Mouse (Mus musculus): Measurements from ENCODE around the gene 2410002F23Rik. TPM values are rescaled to one million over a fixed set of nuclear protein-coding genes. Genes with fewer than 3 reads are reported as not detected.

Gene 2410002F23Rik
- total and polyA plus RNA-seq, 2 experiments: 6.1 to 30.1 TPM

- no peak for DNase-seq (ENCODE audit: extremely low read depth, low read depth, low spot score)
- Histone ChIP-seq H3K27ac (replicated peaks; ENCODE audit: insufficient read depth, low read depth, low read length) (no peak within 1 kb of the TSS), H3K9ac (ENCODE audit: low read depth, low read length) (no peak within 1 kb of the TSS), H3K79me2 (ENCODE audit: control insufficient read depth, insufficient read depth, low read length) (no peaks in the 10 kb centered on the region), H3K4me3 (ENCODE audit: insufficient read depth, low read depth, low read length) (no peak within 1 kb of the TSS), H3K4me1 (ENCODE audit: control insufficient read depth, insufficient read depth, low read length) (no peaks in the 10 kb centered on the region), H3K36me3 (ENCODE audit: control insufficient read depth, insufficient read depth, low read length) (no peaks in the 10 kb centered on the region), H3K27me3 (ENCODE audit: control insufficient read depth, insufficient read depth, low read length) (no peaks in the 10 kb centered on the region)
- WGBS: 50% methylated on average over 1 of the region's 1 CpGs
- TF ChIP-seq POLR2A (IDR thresholded peaks at IDR 0.05; ENCODE audit: extremely low read depth, insufficient read depth, low read length) (no peak), CTCF (IDR thresholded peaks at IDR 0.05; ENCODE audit: low read depth, low read length) (no peak)
Observed at GRCm38 (mm10) chr7:44225076-44225475, 21.4 kb upstream of the 2410002F23Rik start, which contains the start of gene Klk1. Gene Klk1 (plus strand): TSS chr7:44225360.

DNA sequence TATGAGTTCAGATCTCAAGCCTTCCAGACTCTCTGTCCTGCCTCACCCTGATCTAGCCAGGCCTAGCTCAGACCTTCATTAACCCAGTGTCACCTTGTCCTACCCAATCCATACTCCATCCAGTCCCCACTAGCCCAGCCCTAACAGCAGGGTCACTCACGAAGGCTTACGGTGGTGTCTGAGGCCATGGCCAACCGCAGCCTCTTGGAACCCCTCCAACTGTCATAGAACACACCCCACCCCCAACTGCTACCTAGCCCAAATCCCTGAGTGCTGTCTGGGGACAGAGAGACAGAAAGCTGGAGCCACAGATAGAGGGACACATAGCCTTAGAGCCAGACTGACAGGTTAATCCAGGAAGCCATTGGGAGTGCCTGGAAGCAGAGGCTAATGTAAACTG is 10.6 kb upstream of the 2410002F23Rik start, which contains the start of gene Gm36864:
Gm36864 (plus strand) TSS at position 269 of the 400 bp plus-strand sequence.
- Histone ChIP-seq H3K36me3 (ENCODE audit: control insufficient read depth, insufficient read depth, low read length) (no peaks in the 10 kb centered on the region), H3K4me1 (ENCODE audit: control insufficient read depth, insufficient read depth, low read length) (peaks cover 1% of the 10 kb centered on the region; the same call in 1 of the 2 replicates), H3K27me3 (ENCODE audit: control insufficient read depth, insufficient read depth, low read length) (no peaks in the 10 kb centered on the region), H3K79me2 (ENCODE audit: control insufficient read depth, insufficient read depth, low read length) (no peaks in the 10 kb centered on the region), H3K27ac (replicated peaks; ENCODE audit: insufficient read depth, low read depth, low read length) (no peak within 1 kb of the TSS), H3K4me3 (ENCODE audit: insufficient read depth, low read depth, low read length) (no peak within 1 kb of the TSS), H3K9ac (ENCODE audit: low read depth, low read length) (no peak within 1 kb of the TSS)
- DNase-seq (ENCODE audit: extremely low read depth, low read depth, low spot score): no peak
- 58% methylated on average over 3 of the region's 3 CpGs for WGBS
- TF ChIP-seq CTCF (IDR thresholded peaks at IDR 0.05; ENCODE audit: low read depth, low read length): no peak
- no peak for TF ChIP-seq POLR2A (IDR thresholded peaks at IDR 0.05; ENCODE audit: extremely low read depth, insufficient read depth, low read length)

GRCm38 (mm10) chr7:44239913-44240312 is 6.6 kb upstream of the 2410002F23Rik start:
- 67% methylated on average over 2 of the region's 2 CpGs for WGBS
- Histone ChIP-seq H3K27ac (replicated peaks; ENCODE audit: insufficient read depth, low read depth, low read length) (no peak overlapping the region), H3K4me1 (ENCODE audit: control insufficient read depth, insufficient read depth, low read length) (peaks cover 4% of the 10 kb centered on the region; the same call in 1 of the 2 replicates), H3K27me3 (ENCODE audit: control insufficient read depth, insufficient read depth, low read length) (no peaks in the 10 kb centered on the region), H3K9ac (ENCODE audit: low read depth, low read length) (no peak overlapping the region), H3K79me2 (ENCODE audit: control insufficient read depth, insufficient read depth, low read length) (no peaks in the 10 kb centered on the region), H3K36me3 (ENCODE audit: control insufficient read depth, insufficient read depth, low read length) (no peaks in the 10 kb centered on the region), H3K4me3 (ENCODE audit: insufficient read depth, low read depth, low read length) (no peak overlapping the region)
- no peak for DNase-seq (ENCODE audit: extremely low read depth, low read depth, low spot score)
- TF ChIP-seq POLR2A (IDR thresholded peaks at IDR 0.05; ENCODE audit: extremely low read depth, insufficient read depth, low read length): no peak

DNA sequence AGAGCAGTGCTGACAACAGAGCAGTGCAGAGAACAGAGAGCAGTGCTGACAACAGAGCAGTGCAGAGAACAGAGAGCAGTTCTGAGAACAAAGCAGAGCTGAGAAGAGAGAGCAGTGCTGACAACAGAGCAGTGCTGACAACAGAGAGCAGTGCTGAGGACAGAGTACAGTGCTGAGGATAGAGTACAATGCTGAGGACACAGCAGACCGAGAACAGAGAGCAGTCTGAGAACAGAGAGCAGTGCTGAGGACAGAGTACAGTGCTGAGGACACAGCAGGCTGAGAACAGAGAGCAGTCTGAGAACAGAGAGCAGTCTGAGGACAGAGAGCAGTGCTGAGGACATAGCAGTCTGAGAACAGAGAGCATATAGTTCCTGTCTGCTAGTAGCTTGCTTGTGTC is 5.8 kb upstream of the 2410002F23Rik start:
- Histone ChIP-seq H3K27ac (replicated peaks; ENCODE audit: insufficient read depth, low read depth, low read length) (no peak overlapping the region), H3K79me2 (ENCODE audit: control insufficient read depth, insufficient read depth, low read length) (no peaks in the 10 kb centered on the region), H3K4me3 (ENCODE audit: insufficient read depth, low read depth, low read length) (no peak overlapping the region), H3K36me3 (ENCODE audit: control insufficient read depth, insufficient read depth, low read length) (no peaks in the 10 kb centered on the region), H3K9ac (ENCODE audit: low read depth, low read length) (no peak overlapping the region), H3K4me1 (ENCODE audit: control insufficient read depth, insufficient read depth, low read length) (peaks cover 7% of the 10 kb centered on the region), H3K27me3 (ENCODE audit: control insufficient read depth, insufficient read depth, low read length) (no peaks in the 10 kb centered on the region)
- TF ChIP-seq CTCF (IDR thresholded peaks at IDR 0.05; ENCODE audit: low read depth, low read length) (no peak), POLR2A (IDR thresholded peaks at IDR 0.05; ENCODE audit: extremely low read depth, insufficient read depth, low read length) (no peak)
- 18% methylated on average over 1 of the region's 1 CpGs for WGBS
- DNase-seq (ENCODE audit: extremely low read depth, low read depth, low spot score): peak; percentile 77

DNA sequence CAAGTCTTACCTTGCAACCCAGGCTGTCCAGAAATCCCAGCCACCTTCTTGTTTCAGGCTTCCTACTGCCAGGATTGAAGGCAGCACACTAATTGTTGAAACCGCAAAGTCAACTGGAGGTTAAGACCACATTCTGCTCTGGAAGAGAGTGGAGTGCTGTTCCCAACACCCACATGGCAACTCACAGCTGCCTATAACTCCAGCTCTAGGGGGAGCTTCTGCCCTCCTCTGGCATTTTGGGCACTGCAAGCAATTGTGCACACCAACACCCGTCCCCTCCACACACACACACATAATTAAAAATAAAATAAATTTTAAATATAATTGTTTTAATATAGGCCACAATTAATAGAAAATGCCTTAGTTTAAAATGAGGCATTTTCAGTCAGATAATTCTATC is 5.4 kb upstream of the 2410002F23Rik start:
- no peaks in the 10 kb centered on the region for H3K79me2 ChIP-seq (ENCODE audit: control insufficient read depth, insufficient read depth, low read length)
- H3K4me3 ChIP-seq (ENCODE audit: insufficient read depth, low read depth, low read length): no peak overlapping the region
- H3K36me3 ChIP-seq (ENCODE audit: control insufficient read depth, insufficient read depth, low read length): no peaks in the 10 kb centered on the region
- 75% methylated on average over 2 of the region's 2 CpGs for WGBS
- no peak overlapping the region for H3K9ac ChIP-seq (ENCODE audit: low read depth, low read length)
- no peak overlapping the region for H3K27ac ChIP-seq (replicated peaks; ENCODE audit: insufficient read depth, low read depth, low read length)
- TF ChIP-seq CTCF (IDR thresholded peaks at IDR 0.05; ENCODE audit: low read depth, low read length) (peak; percentile 26; the same call in 1 of the 2 replicates), POLR2A (IDR thresholded peaks at IDR 0.05; ENCODE audit: extremely low read depth, insufficient read depth, low read length) (no peak)
- no peaks in the 10 kb centered on the region for H3K27me3 ChIP-seq (ENCODE audit: control insufficient read depth, insufficient read depth, low read length)
- H3K4me1 ChIP-seq (ENCODE audit: control insufficient read depth, insufficient read depth, low read length): peaks cover 7% of the 10 kb centered on the region
- DNase-seq (ENCODE audit: extremely low read depth, low read depth, low spot score): no peak

- H3K27me3 ChIP-seq (ENCODE audit: control insufficient read depth, insufficient read depth, low read length): no peaks in the 10 kb centered on the region
- 61% methylated on average over 1 of the region's 1 CpGs for WGBS
- no peaks in the 10 kb centered on the region for H3K79me2 ChIP-seq (ENCODE audit: control insufficient read depth, insufficient read depth, low read length)
- H3K4me1 ChIP-seq (ENCODE audit: control insufficient read depth, insufficient read depth, low read length): peaks cover 8% of the 10 kb centered on the region
- H3K36me3 ChIP-seq (ENCODE audit: control insufficient read depth, insufficient read depth, low read length): peaks cover 4% of the 10 kb centered on the region
- TF ChIP-seq POLR2A (IDR thresholded peaks at IDR 0.05; ENCODE audit: extremely low read depth, insufficient read depth, low read length) (no peak), CTCF (IDR thresholded peaks at IDR 0.05; ENCODE audit: low read depth, low read length) (no peak)
- no peak overlapping the region for H3K9ac ChIP-seq (ENCODE audit: low read depth, low read length)
- no peak overlapping the region for H3K4me3 ChIP-seq (ENCODE audit: insufficient read depth, low read depth, low read length)
- DNase-seq (ENCODE audit: extremely low read depth, low read depth, low spot score): no peak
- no peak overlapping the region for H3K27ac ChIP-seq (replicated peaks; ENCODE audit: insufficient read depth, low read depth, low read length)
Observed at GRCm38 (mm10) chr7:44244080-44244479, 2.4 kb upstream of the 2410002F23Rik start.

All from liver, adult 2 months (tissue).